Mouse (Mus musculus) neutrophil, adult 5-6 weeks (primary cell): Measurements from ENCODE around the gene Klb. TPM values are rescaled to one million over a fixed set of nuclear protein-coding genes. Genes with fewer than 3 reads are reported as not detected.
"Not testable (repeated sequence)": the region's sequence is repeated elsewhere in the genome, so short reads cannot be mapped to it uniquely, and the experiment has no call there.

Experiments
- ATAC-seq: fragments of 151-379, 151-347 bp; 2 replicates; pipeline ENCODE4 v1.8.0; 2017; ENCODE audit warnings: mild to moderate bottlenecking, moderate TSS enrichment; ENCODE audit not compliant: insufficient number of reproducible peaks, poor library complexity, low FRiP score, severe bottlenecking; ENCODE audit errors: extremely low read depth
- total RNA-seq: library from RNA; stranded (forward); fragments of 200-1000 nt; gene quantifications from 2 replicates; pipeline ENCODE4 v1.2.3, GENCODE M21; 2017

The Klb gene
- total RNA-seq: not detected in 2 replicates

GRCm38 (mm10) chr5:65348168-65348567, at the start of gene Klb:
Klb (plus strand) TSS chr5:65348314.
- no peak for ATAC-seq

- ATAC-seq: not testable (repeated sequence)
These were observed 48.5 kb upstream of the Klb start for GRCm38 (mm10) chr5:65299623-65300022.

DNA sequence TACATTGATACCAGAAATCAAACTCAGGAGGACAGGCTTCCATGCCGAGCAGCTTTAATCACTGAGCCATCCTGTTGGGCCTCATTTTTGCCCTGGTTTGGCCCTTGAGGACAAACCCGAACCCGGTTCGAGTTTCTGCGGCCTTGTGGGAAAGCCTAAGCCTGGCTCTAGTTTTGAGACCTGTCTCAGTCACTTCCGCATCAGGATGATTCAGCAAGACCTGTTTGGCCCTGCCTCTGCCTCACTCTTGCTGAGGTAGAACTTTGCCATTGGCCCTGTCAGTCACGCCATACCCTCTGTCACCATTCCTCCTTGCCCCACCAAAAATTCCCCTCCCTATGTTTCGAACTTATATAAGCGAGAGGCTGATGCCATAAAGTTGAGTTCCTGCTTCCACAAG, 48.0 kb upstream of the Klb start:
- no peak for ATAC-seq

- no peak for ATAC-seq
These were observed 42.6 kb upstream of the Klb start for GRCm38 (mm10) chr5:65305516-65305915.

DNA sequence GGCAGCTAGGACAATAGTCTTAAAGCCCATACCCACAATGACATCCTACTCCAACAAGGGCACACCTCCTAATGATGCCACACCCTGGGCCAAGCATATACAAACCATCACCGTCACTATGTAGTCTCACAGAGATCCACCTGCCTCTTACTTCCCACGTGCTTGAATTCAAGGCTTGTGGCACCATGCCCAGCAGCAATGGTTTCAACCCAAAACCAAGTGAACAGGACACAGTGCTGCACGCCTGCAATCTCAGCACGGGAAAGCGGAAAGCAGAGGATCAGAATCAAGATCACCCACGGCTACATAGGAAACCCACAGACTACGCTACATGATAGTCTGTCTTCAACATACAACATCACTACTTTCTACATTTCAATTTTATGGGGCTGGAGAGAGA, 39.9 kb upstream of the Klb start:
- no peak for ATAC-seq

DNA sequence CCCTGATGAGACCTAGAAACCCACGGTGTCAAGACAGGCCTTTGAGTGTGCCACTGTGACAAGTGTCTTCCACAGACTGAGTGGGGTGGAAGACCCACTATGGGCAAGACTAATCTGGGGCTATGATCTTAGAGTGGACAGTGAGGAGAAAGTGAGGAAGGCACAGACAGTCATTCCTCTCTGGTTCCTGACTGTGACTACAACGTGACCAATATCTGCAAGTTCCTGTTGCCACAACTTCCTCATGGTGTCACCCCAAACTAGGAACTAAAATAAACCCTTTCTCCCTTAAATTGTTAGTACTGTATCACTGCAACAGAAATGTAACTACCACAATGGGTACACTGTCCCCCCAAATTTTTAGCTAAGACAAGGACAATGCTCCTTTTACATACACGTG, 39.2 kb upstream of the Klb start:
- peak; percentile 93 for ATAC-seq

DNA sequence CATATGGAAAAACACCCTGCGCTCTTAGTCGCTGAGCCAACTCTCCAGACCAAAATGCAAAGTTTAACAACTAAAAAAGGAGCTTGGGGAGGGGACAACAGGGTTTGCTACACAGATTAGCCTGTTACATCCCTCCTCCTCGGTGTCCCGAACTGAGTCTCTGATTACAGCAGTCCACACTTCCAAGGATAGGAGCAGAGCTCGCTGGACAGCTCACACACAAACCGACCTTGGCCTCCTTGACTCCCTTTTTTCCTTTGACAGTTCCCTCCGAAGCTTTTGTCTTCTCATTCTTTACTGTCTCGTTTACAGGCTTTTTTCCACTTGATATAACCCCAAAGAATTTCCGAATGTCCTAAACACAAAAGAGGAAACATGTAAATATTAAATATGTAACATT, 28.9 kb upstream of the Klb start:
- ATAC-seq: no peak

- peak; percentile 88 for ATAC-seq
These were observed 25.9 kb upstream of the Klb start for GRCm38 (mm10) chr5:65322165-65322564.

- ATAC-seq: no peak
These were observed 23.8 kb upstream of the Klb start for GRCm38 (mm10) chr5:65324271-65324670.

GRCm38 (mm10) chr5:65324758-65325355, 23.3 kb upstream of the Klb start:
- no peak for ATAC-seq

DNA sequence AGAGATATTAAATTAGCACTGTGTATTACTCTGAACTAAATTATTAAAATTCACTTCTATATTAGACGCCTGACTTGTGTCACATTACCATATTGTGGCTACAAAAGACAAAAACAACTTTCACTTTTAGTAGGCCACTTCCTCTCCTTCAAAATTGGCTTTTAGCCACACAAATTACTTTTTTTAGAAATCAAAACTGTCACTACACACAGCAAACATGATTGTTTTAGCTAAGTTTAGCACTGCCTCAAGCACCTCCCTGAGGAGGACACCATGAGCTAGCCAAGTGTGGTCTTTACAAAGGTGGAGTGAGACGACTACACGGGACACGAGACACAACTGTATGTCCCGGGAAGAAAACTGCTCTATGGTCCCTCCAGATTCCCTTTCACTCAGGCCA, 21.9 kb upstream of the Klb start:
- peak; percentile 44 for ATAC-seq

- ATAC-seq: peak; percentile 33; the same call in 1 of the 2 replicates
These were observed 18.1 kb upstream of the Klb start for GRCm38 (mm10) chr5:65329971-65330370.

- no peak for ATAC-seq
These were observed 13.3 kb upstream of the Klb start for GRCm38 (mm10) chr5:65334788-65335187.

- peak; percentile 90 for ATAC-seq
These were observed 12.6 kb upstream of the Klb start, which contains the start of gene Rfc1 for GRCm38 (mm10) chr5:65335298-65336074. Rfc1 (minus strand) TSS chr5:65335670.

DNA sequence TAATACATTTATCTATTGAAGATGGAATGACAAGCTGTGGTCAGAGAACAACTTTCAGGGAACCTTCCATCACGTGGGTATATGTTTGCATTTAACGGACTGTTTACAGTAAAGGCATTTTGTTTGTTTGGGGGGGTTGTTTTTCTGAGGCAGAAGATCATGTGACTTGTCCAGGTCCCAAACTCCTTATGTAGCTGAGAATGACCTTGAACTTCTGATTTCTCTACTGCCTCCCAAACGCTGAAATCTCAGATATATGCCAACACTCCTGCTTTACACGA, 12.1 kb upstream of the Klb start:
- no peak for ATAC-seq

GRCm38 (mm10) chr5:65338394-65338793, 9.7 kb upstream of the Klb start:
- no peak for ATAC-seq

GRCm38 (mm10) chr5:65340167-65340566, 7.9 kb upstream of the Klb start:
- no peak for ATAC-seq

GRCm38 (mm10) chr5:65350508-65350907, 2.4 kb downstream of the Klb start:
- no peak for ATAC-seq

- ATAC-seq: no peak
These were observed 6.0 kb downstream of the Klb start for GRCm38 (mm10) chr5:65354097-65354496.

DNA sequence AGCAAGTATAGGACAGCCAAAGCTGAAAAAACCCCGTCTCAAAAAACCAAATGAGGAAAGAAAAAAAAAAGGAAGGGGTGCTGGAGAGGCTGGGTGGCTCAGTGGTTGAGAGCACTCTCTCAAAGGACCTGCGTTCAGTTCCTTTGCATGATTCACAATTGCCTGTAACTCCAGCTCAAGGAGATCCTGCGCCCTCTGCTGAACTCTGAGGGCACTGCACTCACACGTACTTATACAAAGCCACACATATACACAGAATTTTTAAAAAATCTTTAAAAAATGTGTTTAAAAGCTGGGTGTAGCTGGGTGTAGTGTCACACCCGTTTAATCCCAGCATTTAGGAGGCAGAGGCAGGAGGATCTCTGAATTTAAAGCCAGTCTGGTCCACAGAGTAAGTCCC, 6.9 kb downstream of the Klb start:
- ATAC-seq: peak; percentile 30; the same call in 1 of the 2 replicates

DNA sequence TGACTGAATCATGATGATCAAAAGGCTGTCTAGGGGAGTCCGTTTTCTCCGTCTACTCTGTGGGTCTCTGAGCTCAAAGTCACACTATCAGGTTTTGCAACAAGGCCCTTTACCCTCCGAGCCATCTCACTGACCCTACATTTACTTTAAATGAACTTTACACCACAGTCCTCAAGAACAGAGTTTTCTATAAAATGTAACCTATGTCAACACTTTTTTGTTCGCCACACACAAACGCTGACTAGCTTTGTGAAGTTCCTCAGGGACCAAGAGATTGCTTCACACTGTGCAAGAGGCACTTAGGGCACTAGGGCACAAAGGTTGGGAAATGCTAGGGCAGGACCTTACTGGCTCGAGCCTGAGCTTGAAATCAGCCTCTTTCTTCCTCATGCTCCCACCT, 8.7 kb downstream of the Klb start:
- ATAC-seq: 0 out of 2 replicates have a peak, but pooled peaks have one; percentile 48
